Mouse (Mus musculus): Measurements from ENCODE around the gene Slc43a3.

Gene Slc43a3

GRCm38 (mm10) chr2:85002575-85002974 lies 66.2 kb downstream of the Slc43a3 start:
- no peak for TF ChIP-seq GATA4 (IDR thresholded peaks at IDR 0.05; ENCODE audit: insufficient replicate concordance, low read length)

GRCm38 (mm10) chr2:85004341-85004740 lies 68.0 kb downstream of the Slc43a3 start:
- no peak for TF ChIP-seq GATA4 (IDR thresholded peaks at IDR 0.05; ENCODE audit: insufficient replicate concordance, low read length)

GRCm38 (mm10) chr2:85006600-85006999 lies 70.2 kb downstream of the Slc43a3 start:
- no peak for TF ChIP-seq GATA4 (IDR thresholded peaks at IDR 0.05; ENCODE audit: insufficient replicate concordance, low read length)

GRCm38 (mm10) chr2:85007729-85008128 lies 71.3 kb downstream of the Slc43a3 start:
- TF ChIP-seq GATA4 (IDR thresholded peaks at IDR 0.05; ENCODE audit: insufficient replicate concordance, low read length) = no peak
